Mouse (Mus musculus) lung, postnatal 36 days (tissue): ENCODE data around the gene Defa20.
"Not testable (repeated sequence)": the region's sequence is repeated elsewhere in the genome, so short reads cannot be mapped to it uniquely, and the experiment has no call there.

Experiments
- DNase-seq: peaks from one replicate; pipeline ENCODE4 v3.0.0; 2022; ENCODE audit warnings: mixed read lengths

Defa20 gene

DNA sequence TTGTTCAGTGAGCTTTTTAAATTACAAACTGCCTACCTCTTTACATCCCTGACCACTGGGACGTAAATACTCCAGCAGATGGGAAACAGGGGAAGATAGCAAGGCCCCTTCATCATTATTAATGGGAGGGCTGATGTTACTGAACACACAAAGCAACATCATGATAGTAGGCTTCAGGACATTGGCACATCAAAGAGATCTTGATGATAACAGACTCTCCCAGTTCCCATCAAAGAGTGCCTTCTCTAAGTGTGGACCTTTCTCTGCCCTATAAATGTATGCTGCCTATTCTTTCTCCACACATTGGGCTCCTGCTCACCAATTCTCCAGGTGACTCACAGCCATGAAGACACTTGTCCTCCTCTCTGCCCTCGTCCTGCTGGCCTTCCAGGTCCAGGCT, at the start of gene Defa20:
TSS of gene Defa20 (plus strand) at position 301 of the 400 bp plus-strand sequence.
- not testable (repeated sequence) for DNase-seq

DNA sequence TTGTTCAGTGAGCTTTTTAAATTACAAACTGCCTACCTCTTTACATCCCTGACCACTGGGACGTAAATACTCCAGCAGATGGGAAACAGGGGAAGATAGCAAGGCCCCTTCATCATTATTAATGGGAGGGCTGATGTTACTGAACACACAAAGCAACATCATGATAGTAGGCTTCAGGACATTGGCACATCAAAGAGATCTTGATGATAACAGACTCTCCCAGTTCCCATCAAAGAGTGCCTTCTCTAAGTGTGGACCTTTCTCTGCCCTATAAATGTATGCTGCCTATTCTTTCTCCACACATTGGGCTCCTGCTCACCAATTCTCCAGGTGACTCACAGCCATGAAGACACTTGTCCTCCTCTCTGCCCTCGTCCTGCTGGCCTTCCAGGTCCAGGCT, 19.7 kb downstream of the Defa20 start, which contains the start of gene Defa32:
TSS of gene Defa32 (plus strand) at position 301 of the 400 bp plus-strand sequence.
- not testable (repeated sequence) for DNase-seq
